In genomic region chr15:28663847-28664602, GRCm38 (mm10) we compare ENCODE assay signal across 10 mouse cellular contexts.
DNase-seq lines count a peak whose midpoint lies in the region; ATAC-seq and TF ChIP-seq lines count a peak whose summit lies in the region.
"Had no signal": no experiment of that assay in that cellular context is flagged by ENCODE, and none has a peak within 500 bp of the region (broad histone marks: within the 10 kb centered on the region; RNA-seq: fewer than 3 reads in every experiment).

No protein-coding gene starts in this region.

- no peak overlapping the region for H3K4me3 ChIP-seq in lung, postnatal 0 days (ENCODE audit: low read depth, low read length)
- H3K4me3 ChIP-seq: limb, embryonic 15.5 days had no signal

- ATAC-seq in lung, postnatal 0 days: no peak

- TF ChIP-seq CTCF in lung, postnatal 0 days (IDR thresholded peaks at IDR 0.05): peak; percentile 3; the same call in 1 of the 2 replicates

- intact Hi-C loops in heart, postnatal 25 days (cut with DNase I): no loop called here

- H3K4me2 ChIP-seq in lung, postnatal 0 days (replicated peaks; ENCODE audit: low read depth, low read length): no peak overlapping the region
- H3K4me2 ChIP-seq: limb, embryonic 15.5 days had no signal

- DNase-seq in heart, adult 11 months: peak; percentile 64
- DNase-seq in heart, postnatal 25 days (ENCODE audit: low spot score): no peak
- DNase-seq in lung, postnatal 0 days (ENCODE audit: low spot score): no peak
- no peak for DNase-seq in lung, postnatal 4 days
- DNase-seq in forelimb bud, embryonic 11.5 days (ENCODE audit: low read depth, low spot score): peak; percentile 1
- peak; percentile 6 for DNase-seq in right cerebral cortex, postnatal 4 days
- DNase-seq in kidney, postnatal 25 days: no peak
- DNase-seq: kidney, adult 8-10 months; thymus, postnatal 36 days had no signal

- TF ChIP-seq EP300 in lung, postnatal 0 days (IDR thresholded peaks at IDR 0.05): no peak

- no peaks in the 10 kb centered on the region for H3K36me3 ChIP-seq in lung, postnatal 0 days (ENCODE audit: insufficient read depth, low read length)
- H3K36me3 ChIP-seq: limb, embryonic 15.5 days had no signal

- H3K27me3 ChIP-seq in lung, postnatal 0 days (replicated peaks; ENCODE audit: insufficient read depth, low read length): no peaks in the 10 kb centered on the region
- H3K27me3 ChIP-seq: limb, embryonic 15.5 days had no signal

- H3K27ac ChIP-seq in lung, postnatal 0 days (ENCODE audit: low read length): no peak overlapping the region
- H3K27ac ChIP-seq: limb, embryonic 15.5 days had no signal

- H3K9me3 ChIP-seq in lung, postnatal 0 days (ENCODE audit: low read length): no peaks in the 10 kb centered on the region
- H3K9me3 ChIP-seq: limb, embryonic 15.5 days had no signal

- no peaks in the 10 kb centered on the region for H3K4me1 ChIP-seq in lung, postnatal 0 days (ENCODE audit: insufficient read depth, low read depth, low read length)
- H3K4me1 ChIP-seq: limb, embryonic 15.5 days had no signal

- WGBS in lung, postnatal 0 days: 81% methylated on average over 6 of the region's 6 CpGs

- H3K9ac ChIP-seq in lung, postnatal 0 days (replicated peaks; ENCODE audit: low read depth): no peak overlapping the region
- H3K9ac ChIP-seq: limb, embryonic 15.5 days had no signal

Comparison
In these comparisons a context has a peak if more than half of its experiments do, and no peak if none do; other contexts are left out.
1. DNase-seq: peak in heart, adult 11 months (single experiment), forelimb bud, embryonic 11.5 days (single experiment) and right cerebral cortex, postnatal 4 days (single experiment); none in heart, postnatal 25 days (single experiment), lung, postnatal 0 days (single experiment), lung, postnatal 4 days (0 of 2) and kidney, postnatal 25 days (0 of 2).